Mouse (Mus musculus) gastrocnemius, postnatal 25 days (tissue): ENCODE measurements around the gene Nkx6-1. TPM values are rescaled to one million over a fixed set of nuclear protein-coding genes. Genes with fewer than 3 reads are reported as not detected.

Source experiments
- DNase-seq: peaks from one replicate; pipeline ENCODE4 v3.0.0; 2022
- total RNA-seq, 2 experiments: library from RNA; stranded (reverse); gene quantifications; 1 replicate in 1 of 2; 2 replicates in 1 of 2; pipeline ENCODE4 v1.2.3; 2021

Nkx6-1 gene
- total RNA-seq, 2 experiments from 2014 or later: not detected

DNA sequence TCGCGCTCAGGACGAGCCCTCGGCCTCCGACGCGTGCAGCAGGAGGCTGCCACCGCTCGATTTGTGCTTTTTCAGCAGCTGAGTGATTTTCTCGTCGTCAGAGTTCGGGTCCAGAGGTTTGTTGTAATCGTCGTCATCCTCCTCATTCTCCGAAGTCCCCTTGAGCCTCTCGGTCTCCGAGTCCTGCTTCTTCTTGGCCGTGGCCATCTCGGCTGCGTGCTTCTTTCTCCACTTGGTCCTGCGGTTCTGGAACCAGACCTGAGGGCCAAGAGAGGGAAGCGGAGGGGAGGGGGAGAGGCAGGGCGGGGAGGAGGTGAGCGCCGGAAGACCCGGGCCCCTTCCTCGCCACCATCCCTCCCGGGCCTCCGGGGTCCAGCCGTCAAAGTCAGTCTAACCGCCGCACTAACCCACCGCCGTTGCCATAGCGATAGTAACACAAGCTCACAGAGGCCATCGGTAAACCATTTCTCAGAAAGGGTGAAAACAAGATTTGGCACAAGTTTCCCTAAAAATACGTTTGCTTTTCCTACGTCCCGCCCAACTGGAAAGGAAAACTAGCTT is 5.3 kb downstream of the Nkx6-1 start:
- DNase-seq: no peak

DNA sequence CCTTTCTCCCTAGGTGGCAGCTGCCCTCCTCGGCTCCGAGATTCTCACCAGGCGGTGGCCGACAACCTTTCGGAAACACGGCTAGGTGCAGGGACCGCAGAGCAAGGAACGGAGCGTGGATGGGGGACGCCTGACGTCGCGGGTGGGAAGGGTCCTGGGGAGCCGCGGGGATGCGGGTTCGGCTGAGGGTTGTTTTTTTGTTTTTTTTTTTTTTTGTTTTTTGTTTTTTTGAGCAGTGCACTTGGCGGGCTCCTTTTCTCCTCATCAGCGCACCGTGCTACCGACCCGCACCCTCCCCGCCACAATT is 5.9 kb downstream of the Nkx6-1 start:
- DNase-seq: no peak

DNA sequence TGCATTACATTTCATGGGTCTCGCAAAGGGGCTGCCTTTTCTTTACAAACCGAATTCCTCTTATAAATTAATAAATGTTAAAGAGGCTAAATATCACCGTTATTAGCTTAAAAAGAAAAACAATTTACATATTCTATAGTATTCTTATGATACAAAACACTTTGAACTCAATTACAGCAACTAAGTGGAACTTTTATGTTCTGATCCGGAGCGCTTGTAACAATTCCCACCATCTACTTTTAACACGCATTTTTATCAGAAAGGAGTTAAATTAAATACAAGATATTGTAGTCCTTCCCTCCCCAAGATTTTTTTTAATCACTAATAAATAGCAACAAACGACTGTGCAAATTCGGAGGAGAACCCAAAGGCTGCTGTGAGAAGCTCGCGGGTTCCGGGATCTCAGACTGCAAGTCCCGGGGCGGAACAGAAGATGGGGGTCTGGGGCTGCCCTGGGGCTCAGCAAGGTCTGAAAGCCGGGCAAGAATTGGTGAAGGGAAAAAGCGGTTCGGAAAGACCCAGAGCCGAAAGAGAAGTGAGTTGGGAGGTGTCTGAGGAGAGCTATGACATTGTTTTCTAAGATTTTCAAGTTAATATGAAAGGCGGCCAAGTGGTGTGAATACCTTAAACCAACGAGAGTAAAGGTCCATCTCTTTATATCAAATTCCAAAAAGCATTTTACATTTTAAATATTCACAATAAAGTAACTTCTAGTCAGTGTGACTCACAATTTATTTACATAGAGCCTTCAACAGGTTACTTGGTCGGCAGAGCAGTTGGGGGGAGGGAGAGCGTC is 6.4 kb downstream of the Nkx6-1 start:
- no peak for DNase-seq

DNA sequence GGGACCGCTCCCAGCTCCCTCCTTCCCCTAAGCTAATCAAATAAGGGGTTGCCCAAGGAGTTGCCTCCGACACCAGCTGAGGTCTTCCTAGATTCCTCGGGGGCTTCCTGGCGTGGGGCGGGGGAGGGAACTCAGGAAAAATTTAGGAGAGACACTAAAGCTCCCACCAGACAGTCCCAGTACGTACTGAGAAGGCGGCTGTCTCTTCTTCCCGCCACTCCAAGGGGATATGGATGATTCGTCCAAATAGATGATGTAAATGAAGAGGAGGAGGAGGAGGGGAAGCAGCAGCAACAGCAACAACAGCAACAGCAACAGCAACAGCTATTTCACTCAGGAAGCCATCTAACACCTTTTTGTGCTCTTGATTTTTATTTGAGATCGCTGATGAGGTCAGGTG is 7.1 kb downstream of the Nkx6-1 start:
- DNase-seq: no peak

DNA sequence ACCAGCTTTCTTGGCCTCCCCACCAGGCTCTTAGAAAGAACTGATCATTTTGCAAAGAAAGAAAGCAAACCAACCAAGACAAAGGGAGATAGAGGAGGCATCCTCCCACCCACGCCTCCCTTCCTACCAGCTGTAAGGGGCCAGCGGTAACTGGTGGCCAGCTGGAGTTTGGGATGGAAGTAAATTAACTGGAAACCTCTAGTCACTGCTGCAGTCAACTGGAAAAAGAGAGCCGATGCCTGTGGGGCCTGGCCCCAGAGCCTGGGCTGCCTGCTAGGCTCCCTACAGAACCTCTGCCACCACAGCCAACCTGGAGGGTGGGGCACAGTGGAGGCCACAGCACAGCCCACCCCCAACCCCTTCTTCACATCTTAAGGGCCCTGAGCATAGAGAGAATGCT is 8.7 kb downstream of the Nkx6-1 start:
- DNase-seq: no peak

DNA sequence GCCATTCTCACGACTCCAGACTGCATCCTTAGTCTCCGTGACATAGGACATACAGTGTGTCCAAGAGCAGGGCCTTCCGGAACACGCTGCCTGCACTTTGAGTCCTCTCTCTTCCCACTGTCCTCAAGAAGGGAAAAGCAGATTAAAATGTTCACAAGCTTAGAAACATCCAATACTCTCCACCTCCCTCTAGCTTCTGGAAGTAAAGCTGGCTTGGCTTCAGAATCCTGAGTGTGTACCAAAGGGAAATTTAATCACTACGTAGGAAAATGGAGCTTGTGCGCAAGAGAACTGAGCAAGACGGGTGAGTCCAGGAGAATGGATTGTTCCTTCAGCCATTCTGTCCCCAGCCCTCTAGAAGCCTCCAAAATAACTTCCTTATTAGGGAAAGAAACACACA is 9.4 kb downstream of the Nkx6-1 start:
- no peak for DNase-seq

DNA sequence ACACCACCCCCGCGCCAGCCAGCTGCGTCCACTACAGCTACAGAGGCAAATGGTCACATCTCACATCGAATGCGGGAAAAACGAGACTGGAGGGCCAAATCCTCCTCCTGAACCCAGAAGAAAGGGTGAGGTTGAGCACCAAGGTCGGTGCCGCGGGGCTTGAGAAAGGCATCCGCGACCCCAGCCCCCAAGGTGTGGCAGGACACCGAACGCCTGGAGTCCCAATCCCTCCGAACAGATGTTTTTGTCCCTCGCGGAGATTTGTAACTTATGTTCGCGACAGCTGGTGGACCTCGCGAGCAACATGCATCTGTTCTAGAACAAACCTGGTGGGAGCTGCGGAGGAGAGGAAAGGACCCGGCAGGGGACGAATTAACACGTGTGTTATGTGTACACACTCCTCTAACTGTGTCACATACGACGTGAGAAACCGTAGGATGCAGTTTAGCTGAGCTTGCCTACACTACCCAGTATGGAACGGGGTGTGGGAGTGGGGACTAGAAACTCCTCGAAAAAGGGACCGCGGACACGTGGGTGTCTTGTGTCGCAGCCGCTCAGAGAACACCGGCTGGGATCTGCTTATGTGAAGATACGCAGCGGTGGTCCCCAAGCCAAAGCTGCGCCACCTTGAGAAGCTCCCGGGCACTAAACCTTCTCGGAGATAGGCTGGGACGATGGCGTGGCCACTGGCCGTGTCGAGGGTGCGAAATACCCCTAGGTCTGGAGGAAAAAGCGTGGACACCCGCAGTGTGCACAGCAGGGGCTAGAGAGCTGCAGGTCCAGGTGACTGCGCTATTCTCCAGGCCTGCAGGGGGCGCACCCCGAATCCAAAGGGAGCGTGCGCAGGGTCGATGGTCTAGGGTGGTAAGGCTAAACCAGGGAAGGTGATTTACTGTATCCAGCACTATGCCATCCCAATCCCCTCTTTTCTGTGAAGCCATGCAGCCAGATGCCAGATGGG is 16.8 kb downstream of the Nkx6-1 start:
- no peak for DNase-seq

DNA sequence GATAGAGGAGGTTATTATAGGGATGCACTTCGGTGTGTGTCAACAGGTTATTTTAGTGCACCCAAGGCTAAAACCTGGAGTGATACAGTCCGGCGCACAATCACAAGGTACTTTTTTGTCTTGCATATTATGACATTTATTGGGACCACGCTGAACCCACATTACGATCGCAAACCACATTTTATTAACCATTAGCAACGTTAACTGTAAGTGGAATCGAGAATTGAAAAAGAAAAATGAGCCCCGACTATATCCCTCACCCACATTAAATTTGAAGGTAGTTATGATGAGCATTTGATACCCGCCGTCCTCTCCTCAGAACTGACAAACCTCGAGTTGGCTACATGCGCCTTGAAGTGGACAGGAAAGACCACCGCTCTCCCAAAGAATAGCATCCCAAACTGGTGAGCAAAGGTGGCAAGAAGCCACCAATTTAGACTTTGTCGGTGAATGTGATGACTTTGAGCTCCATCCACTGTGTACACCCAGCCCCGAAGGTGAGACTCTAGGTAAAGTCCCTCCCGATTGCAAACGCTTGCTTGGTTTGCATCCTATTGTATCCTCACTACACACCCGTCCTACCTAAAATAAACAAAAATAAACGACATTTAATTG is 17.7 kb downstream of the Nkx6-1 start:
- no peak for DNase-seq

DNA sequence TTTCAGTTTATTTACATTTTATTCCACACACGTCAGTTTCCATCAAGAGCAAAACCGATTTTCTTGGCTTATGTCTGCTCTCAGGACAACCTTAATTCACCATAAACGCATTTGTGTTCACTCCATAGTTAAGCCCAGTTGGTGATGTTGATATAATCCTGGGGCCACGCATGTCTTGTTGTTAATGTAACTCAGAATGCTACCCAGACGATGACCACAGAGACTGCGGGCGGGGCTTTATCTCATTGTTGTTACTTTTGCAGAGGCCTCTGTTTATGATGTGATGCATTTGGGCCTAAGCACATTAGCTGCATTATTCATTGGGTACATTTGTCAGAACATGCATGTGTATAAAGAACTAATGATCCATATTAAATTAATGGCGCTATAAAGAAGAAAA is 19.7 kb downstream of the Nkx6-1 start:
- DNase-seq: no peak

DNA sequence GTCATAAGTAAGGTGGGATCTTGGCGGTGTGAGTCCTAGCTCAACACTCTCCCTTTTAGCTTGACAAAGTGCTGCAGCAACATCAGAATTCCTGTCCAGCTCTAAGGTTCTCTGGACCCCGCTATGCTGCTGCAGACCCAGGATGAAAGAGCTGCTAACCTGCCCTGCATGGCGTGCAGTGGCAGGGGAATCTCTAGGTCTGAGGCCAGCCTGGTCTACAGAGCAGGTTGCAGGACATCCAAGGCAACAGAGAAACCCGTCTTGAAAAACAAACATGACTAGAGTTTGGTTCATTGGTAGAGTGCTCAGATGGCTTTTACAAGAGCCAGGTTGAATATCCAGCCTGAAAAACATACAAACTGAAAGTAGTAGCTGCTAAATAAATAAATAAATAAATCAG is 26.7 kb downstream of the Nkx6-1 start:
- no peak for DNase-seq

Other genes starting within 250 kb of the Nkx6-1 start
- gene Cds1, start 100.1 kb upstream of the Nkx6-1 start, total RNA-seq: 1 to 10 TPM; 1.9 to 2.0 TPM